Mouse (Mus musculus): ENCODE results near the gene Setd4. TPM values are rescaled to one million over a fixed set of nuclear protein-coding genes. Genes with fewer than 3 reads are reported as not detected.

Setd4 gene
- polyA plus RNA-seq, 1 experiment from 2014 or later = 12.5 TPM

- H3K9me3 ChIP-seq (replicated peaks; ENCODE audit: low read length) = no peaks in the 10 kb centered on the region
- H3K36me3 ChIP-seq (ENCODE audit: insufficient read depth, low read length) = peaks cover 6% of the 10 kb centered on the region; the same call in 1 of the 2 replicates
- H3K27me3 ChIP-seq (ENCODE audit: insufficient read depth, low read length) = no peaks in the 10 kb centered on the region
- no peak overlapping the region for H3K4me2 ChIP-seq (ENCODE audit: low read length)
- DNase-seq (ENCODE audit: low spot score) = no peak
- no peak for ATAC-seq (replicated peaks; ENCODE audit: low FRiP score, low read depth)
- H3K27ac ChIP-seq = no peak overlapping the region
- WGBS = 94% methylated on average over 8 of the region's 8 CpGs
- H3K9ac ChIP-seq (ENCODE audit: low read depth, low read length) = no peak overlapping the region
- no peak overlapping the region for H3K4me3 ChIP-seq (replicated peaks; ENCODE audit: low read depth, low read length)
- TF ChIP-seq CTCF (IDR thresholded peaks at IDR 0.05; ENCODE audit: low read depth) = no peak
- H3K4me1 ChIP-seq (replicated peaks; ENCODE audit: insufficient read depth, low read length) = no peaks in the 10 kb centered on the region
Measured at GRCm38 (mm10) chr16:93593406-93593805, 10.5 kb downstream of the Setd4 start.

- no peak for DNase-seq (ENCODE audit: low spot score)
- Histone ChIP-seq H3K36me3 (ENCODE audit: insufficient read depth, low read length) (peaks cover 6% of the 10 kb centered on the region; the same call in 1 of the 2 replicates), H3K27me3 (ENCODE audit: insufficient read depth, low read length) (no peaks in the 10 kb centered on the region), H3K27ac (no peak overlapping the region), H3K4me2 (ENCODE audit: low read length) (no peak overlapping the region), H3K9me3 (replicated peaks; ENCODE audit: low read length) (no peaks in the 10 kb centered on the region), H3K4me1 (replicated peaks; ENCODE audit: insufficient read depth, low read length) (no peaks in the 10 kb centered on the region), H3K4me3 (replicated peaks; ENCODE audit: low read depth, low read length) (no peak overlapping the region), H3K9ac (ENCODE audit: low read depth, low read length) (no peak overlapping the region)
- no peak for TF ChIP-seq CTCF (IDR thresholded peaks at IDR 0.05; ENCODE audit: low read depth)
- ATAC-seq (replicated peaks; ENCODE audit: low FRiP score, low read depth) = no peak
- WGBS = 90% methylated on average over 3 of the region's 3 CpGs
Measured at GRCm38 (mm10) chr16:93592711-93593110, 11.2 kb downstream of the Setd4 start.

GRCm38 (mm10) chr16:93591450-93592430, 12.1 kb downstream of the Setd4 start:
- no peak for TF ChIP-seq CTCF (IDR thresholded peaks at IDR 0.05; ENCODE audit: low read depth)
- 94% methylated on average over 20 of the region's 20 CpGs for WGBS

GRCm38 (mm10) chr16:93590915-93591314, 12.9 kb downstream of the Setd4 start:
- Histone ChIP-seq H3K36me3 (ENCODE audit: insufficient read depth, low read length) (peaks cover 6% of the 10 kb centered on the region; the same call in 1 of the 2 replicates), H3K27me3 (ENCODE audit: insufficient read depth, low read length) (no peaks in the 10 kb centered on the region), H3K9ac (ENCODE audit: low read depth, low read length) (no peak overlapping the region), H3K4me2 (ENCODE audit: low read length) (no peak overlapping the region), H3K4me3 (replicated peaks; ENCODE audit: low read depth, low read length) (no peak overlapping the region), H3K9me3 (replicated peaks; ENCODE audit: low read length) (no peaks in the 10 kb centered on the region), H3K27ac (no peak overlapping the region), H3K4me1 (replicated peaks; ENCODE audit: insufficient read depth, low read length) (no peaks in the 10 kb centered on the region)
- ATAC-seq (replicated peaks; ENCODE audit: low FRiP score, low read depth) (no peak), DNase-seq (ENCODE audit: low spot score) (no peak)
- TF ChIP-seq CTCF (IDR thresholded peaks at IDR 0.05; ENCODE audit: low read depth) = no peak
- 95% methylated on average over 15 of the region's 15 CpGs for WGBS

More at GRCm38 (mm10) chr16:93591450-93592430, 12.1 kb downstream of the Setd4 start:
- Histone ChIP-seq H3K9me3 (replicated peaks; ENCODE audit: low read length) (no peaks in the 10 kb centered on the region), H3K4me3 (replicated peaks; ENCODE audit: low read depth, low read length) (no peak overlapping the region), H3K4me2 (ENCODE audit: low read length) (no peak overlapping the region), H3K27ac (no peak overlapping the region), H3K27me3 (ENCODE audit: insufficient read depth, low read length) (no peaks in the 10 kb centered on the region), H3K4me1 (replicated peaks; ENCODE audit: insufficient read depth, low read length) (no peaks in the 10 kb centered on the region), H3K36me3 (ENCODE audit: insufficient read depth, low read length) (peaks cover 6% of the 10 kb centered on the region; the same call in 1 of the 2 replicates), H3K9ac (ENCODE audit: low read depth, low read length) (no peak overlapping the region)
- no peak for DNase-seq (ENCODE audit: low spot score)
- ATAC-seq (replicated peaks; ENCODE audit: low FRiP score, low read depth) = no peak

- Histone ChIP-seq H3K9me3 (replicated peaks; ENCODE audit: low read length) (no peaks in the 10 kb centered on the region), H3K4me3 (replicated peaks; ENCODE audit: low read depth, low read length) (no peak overlapping the region), H3K4me1 (replicated peaks; ENCODE audit: insufficient read depth, low read length) (no peaks in the 10 kb centered on the region), H3K36me3 (ENCODE audit: insufficient read depth, low read length) (peaks cover 9% of the 10 kb centered on the region; the same call in 1 of the 2 replicates), H3K27ac (no peak overlapping the region), H3K27me3 (ENCODE audit: insufficient read depth, low read length) (no peaks in the 10 kb centered on the region), H3K4me2 (ENCODE audit: low read length) (no peak overlapping the region), H3K9ac (ENCODE audit: low read depth, low read length) (no peak overlapping the region)
- WGBS = 82% methylated on average over 4 of the region's 4 CpGs
- no peak for TF ChIP-seq CTCF (IDR thresholded peaks at IDR 0.05; ENCODE audit: low read depth)
- ATAC-seq (replicated peaks; ENCODE audit: low FRiP score, low read depth) (no peak), DNase-seq (ENCODE audit: low spot score) (no peak)
Measured at GRCm38 (mm10) chr16:93588281-93588680, 15.6 kb downstream of the Setd4 start.

- Histone ChIP-seq H3K9me3 (replicated peaks; ENCODE audit: low read length) (no peaks in the 10 kb centered on the region), H3K4me2 (ENCODE audit: low read length) (no peak overlapping the region), H3K27me3 (ENCODE audit: insufficient read depth, low read length) (no peaks in the 10 kb centered on the region), H3K4me1 (replicated peaks; ENCODE audit: insufficient read depth, low read length) (no peaks in the 10 kb centered on the region), H3K27ac (no peak overlapping the region), H3K9ac (ENCODE audit: low read depth, low read length) (no peak overlapping the region), H3K4me3 (replicated peaks; ENCODE audit: low read depth, low read length) (no peak overlapping the region), H3K36me3 (ENCODE audit: insufficient read depth, low read length) (peaks cover 9% of the 10 kb centered on the region; the same call in 1 of the 2 replicates)
- no peak for DNase-seq (ENCODE audit: low spot score)
- no peak for ATAC-seq (replicated peaks; ENCODE audit: low FRiP score, low read depth)
- WGBS = 69% methylated on average over 8 of the region's 8 CpGs
- no peak for TF ChIP-seq CTCF (IDR thresholded peaks at IDR 0.05; ENCODE audit: low read depth)
Measured at GRCm38 (mm10) chr16:93586382-93586781, 17.5 kb downstream of the Setd4 start.
